Mouse (Mus musculus) A20 (cell line): ENCODE measurements at regions not wholly inside any gene's neighbourhood (a gene's known extent, or its start where the extent isn't known, plus 50 kb on each side); places are given as distances from the start of the nearest gene placed in this dataset.
"Not testable (repeated sequence)": the region's sequence is repeated elsewhere in the genome, so short reads cannot be mapped to it uniquely, and the experiment has no call there.

Experiments used
- DNase-seq: peaks from one replicate; pipeline ENCODE4 v3.0.0-alpha.2; 2011; ENCODE audit warnings: low read depth, low spot score

DNA sequence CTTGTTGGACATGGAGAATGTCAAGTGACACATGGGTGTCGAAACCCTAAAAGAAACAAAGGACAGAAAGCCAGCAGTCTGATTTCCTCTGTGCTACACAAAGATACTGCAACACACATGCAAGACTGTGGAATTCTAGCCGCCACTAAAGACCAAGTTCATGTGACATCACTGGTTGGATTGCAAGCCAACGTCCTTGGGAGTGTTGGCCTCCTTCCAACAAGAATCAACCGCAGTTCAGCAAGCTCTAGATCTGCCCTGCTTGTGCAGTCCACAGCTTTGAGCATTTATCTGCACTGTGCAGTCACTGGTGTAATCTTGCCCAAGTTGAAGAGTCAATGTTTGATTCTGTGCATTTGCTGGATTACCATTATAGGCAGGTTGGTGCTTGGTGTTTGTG is 1001.2 kb downstream of the Ttll7 start:
- DNase-seq: no peak

DNA sequence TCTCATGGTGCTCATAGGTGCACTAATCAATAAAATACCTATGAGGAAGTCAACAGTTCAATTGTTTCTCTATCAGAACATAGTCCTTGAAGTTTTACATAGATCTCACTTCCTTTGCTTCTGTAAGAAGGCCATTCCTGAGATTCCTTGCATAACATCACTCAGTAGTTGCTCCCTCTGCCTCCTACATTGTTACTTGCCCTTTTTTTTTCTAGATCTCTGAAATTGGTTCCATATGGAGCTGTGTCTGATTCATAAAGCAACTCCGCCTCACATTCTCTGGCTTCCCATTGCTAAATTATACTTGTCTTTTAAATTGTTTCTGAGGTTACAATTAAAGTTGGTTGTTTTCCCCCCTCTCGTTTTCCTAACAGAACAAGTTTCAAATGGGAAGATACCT is 1000.7 kb downstream of the Ttll7 start:
- DNase-seq: no peak

- DNase-seq: no peak
Observed at GRCm38 (mm10) chr3:147841357-147841756, 989.2 kb downstream of the Ttll7 start.

GRCm38 (mm10) chr3:147838816-147839215 is 986.6 kb downstream of the Ttll7 start:
- no peak for DNase-seq

DNA sequence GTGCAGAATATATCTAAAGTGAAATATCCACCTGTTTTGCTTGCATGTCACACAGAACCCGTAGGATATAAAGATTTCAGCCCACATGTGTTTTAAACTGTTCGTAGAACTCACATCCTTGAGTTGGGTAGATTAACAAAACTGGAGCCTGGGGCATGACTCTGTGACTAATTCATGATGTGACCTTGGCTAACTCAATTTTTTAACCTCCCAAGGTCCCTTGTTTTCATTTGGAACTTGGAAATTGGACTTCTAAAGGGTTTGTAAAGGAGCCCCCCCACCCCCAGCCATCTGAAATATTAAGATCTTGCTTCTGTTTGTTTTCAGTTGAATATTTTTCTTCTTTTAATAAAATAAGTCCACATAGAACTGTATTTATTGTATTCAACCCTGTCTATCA is 983.5 kb downstream of the Ttll7 start:
- DNase-seq: no peak

DNA sequence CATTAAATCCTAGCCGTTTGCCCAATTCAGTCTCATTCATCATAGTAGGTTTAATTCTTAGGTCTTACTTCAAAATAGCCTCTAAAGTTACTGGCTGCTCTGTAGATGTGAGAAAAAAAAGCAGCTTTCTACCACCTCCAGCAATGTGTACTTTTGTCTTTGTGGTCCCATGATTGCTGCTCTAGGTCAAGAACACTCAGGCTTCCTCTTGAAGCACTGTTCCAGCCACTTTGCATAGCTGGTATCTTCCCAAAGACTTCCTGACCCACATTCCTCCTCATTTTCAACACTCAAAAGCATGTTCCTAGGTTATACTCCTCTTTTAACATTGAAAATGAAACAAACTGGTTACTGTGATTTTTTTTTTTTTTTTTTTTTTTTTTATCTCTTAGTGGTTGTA is 973.2 kb downstream of the Ttll7 start:
- DNase-seq: no peak

- DNase-seq: no peak
Observed at GRCm38 (mm10) chr3:147824451-147824850, 972.3 kb downstream of the Ttll7 start.

- no peak for DNase-seq
Observed at GRCm38 (mm10) chr3:147814080-147814650, 962.0 kb downstream of the Ttll7 start.

DNA sequence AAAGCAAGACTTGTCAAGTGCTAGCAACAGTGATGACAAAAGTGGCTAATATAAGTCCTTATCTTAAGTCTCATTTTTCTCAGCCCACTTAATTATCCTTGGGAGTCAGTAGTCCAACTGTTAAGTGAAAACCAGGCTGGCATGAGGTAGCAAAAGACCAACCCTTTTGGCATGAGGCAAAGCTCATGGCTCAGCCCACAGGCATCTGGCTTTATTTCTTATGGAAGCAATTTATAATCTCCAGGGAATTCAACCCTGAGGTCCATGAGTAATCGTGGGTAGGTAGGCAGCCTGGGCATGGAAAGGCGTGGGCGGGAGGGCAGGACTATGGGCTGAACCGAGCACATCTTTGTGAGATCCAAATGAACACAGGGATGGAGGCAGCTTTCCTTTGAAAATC is 950.4 kb downstream of the Ttll7 start:
- no peak for DNase-seq

DNA sequence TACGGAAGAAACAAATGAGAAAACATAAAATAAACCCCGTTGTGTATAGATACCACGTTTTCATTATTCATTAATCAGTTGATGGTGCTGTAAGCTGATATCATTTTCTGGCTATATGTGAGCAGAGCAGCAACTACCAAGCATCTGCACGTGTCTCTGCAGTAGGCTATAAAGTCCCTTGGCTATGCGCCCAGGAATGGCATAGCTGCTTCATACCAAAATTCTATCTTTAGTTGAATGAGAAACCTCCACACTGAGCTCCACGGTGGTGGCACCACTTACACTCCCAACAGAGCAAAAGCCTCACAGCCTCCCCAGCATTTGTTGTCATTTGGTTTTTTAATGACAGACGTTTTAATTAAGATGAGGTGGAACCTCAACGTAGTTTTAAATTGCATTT is 944.4 kb downstream of the Ttll7 start:
- no peak for DNase-seq

- DNase-seq: no peak
Observed at GRCm38 (mm10) chr3:147795116-147795515, 942.9 kb downstream of the Ttll7 start.

DNA sequence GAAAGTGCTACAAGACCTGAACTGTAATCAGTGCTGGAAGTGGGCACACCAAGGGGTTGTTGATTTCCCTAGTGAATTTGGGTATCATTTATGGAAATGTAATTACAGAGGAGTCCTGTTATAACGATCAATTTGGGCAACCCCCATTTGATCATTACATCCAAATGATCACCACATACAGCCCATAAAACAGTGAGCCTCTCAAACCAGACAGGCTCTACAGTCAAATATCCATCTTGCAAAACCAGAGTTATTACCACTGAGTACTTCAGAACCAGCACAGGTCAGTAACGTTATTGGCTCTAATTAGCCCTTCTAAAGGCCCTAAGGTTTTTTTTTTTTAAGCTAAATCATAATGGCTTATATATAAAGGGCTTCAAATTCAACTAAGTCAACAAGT is 934.4 kb downstream of the Ttll7 start:
- DNase-seq: no peak

- DNase-seq: no peak
Observed at GRCm38 (mm10) chr3:147750842-147751191, 898.6 kb downstream of the Ttll7 start.

GRCm38 (mm10) chr3:147749939-147750841 is 898.0 kb downstream of the Ttll7 start:
- DNase-seq: no peak

DNA sequence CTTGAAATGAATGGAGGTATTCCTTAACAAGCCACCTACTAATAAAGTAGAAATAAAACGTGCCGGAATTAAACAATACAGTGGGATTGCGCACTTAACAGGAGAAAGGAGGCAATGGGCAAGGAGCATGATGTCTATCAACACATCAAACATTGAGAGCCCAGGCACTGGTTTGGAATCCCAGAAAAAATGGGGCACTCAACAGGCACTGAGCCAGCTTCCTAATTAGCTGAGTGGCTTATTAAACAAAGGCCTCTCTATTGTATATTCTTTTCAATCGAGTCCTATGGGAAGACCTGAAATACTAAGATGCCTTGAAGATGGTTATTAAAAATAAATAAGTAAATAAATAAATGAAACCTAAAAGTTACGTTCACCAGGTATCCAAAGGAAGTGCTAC is 897.3 kb downstream of the Ttll7 start:
- DNase-seq: no peak

DNA sequence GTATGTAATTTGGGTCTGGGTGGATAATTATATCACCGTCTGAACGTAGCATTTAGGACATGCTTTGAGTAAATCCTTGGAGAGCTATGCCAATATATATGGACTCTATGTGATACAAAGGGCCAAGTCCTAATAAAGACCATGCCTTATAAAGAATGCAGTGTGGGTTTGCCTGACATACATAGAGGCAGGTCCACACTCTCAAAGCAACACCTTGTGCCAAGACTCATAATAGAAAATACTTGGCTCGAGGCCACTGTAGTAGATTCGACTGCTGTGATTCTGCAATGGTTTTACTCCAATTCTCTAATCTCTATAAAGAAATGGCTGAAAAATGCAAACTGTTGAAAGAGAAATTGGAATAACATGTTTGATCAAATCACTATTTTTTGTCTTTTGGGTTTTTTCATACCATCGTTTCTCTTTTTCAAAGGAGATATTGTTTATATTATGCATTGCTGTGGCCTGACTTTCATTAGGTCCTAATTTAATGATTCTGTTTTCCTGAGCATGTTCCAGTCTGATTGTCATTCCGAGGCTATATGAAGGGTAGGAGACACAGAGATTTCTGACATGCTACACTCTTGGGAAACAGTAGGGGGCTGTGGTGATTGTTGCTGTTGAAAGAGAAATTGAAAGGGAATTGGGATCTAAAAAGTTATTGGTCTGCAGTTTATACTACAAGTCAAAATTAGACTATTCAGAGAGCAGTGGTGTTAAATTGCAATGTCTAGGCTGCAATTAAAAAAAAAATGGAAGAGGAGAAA is 884.7 kb downstream of the Ttll7 start:
- no peak for DNase-seq

DNA sequence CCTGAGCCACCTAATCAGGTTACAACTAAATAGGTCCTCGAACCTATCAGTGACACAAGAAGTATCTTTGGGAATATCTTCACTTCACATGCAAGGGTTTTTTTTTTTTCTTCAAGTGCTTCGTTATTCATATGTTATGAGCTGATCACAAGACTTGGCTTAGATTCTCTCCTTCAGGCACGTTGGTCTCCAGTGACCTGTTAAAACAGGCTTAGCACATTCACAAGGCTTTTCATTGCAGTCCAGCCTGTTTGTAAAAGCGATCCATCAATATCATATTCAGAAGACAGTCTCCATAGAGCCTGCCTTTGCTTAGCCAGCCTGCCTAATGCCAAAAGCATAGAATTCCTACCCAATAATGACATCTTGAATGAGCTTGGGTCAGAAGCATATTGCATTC is 864.2 kb downstream of the Ttll7 start:
- DNase-seq: no peak

GRCm38 (mm10) chr3:147707401-147707801 is 855.2 kb downstream of the Ttll7 start:
- no peak for DNase-seq

DNA sequence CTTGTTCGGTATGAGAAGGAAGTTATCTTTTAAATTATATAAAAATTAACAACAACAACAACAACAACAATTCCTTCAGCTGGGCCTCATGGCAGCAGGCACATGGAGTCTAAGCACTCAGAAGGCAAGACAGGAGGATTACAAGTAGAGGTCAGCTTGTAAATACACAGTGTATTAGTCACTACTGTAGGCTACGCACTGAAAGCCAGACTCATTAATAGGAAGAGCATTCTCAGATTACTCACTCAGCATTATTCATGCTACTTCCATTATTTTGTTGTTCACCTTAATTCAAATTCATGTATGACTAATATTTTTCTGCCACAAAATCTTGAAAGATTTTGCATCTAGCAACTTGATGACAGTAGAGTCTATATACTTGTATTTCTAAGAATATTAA is 831.6 kb downstream of the Ttll7 start:
- no peak for DNase-seq

GRCm38 (mm10) chr3:147680299-147680698 is 828.1 kb downstream of the Ttll7 start:
- DNase-seq: no peak

DNA sequence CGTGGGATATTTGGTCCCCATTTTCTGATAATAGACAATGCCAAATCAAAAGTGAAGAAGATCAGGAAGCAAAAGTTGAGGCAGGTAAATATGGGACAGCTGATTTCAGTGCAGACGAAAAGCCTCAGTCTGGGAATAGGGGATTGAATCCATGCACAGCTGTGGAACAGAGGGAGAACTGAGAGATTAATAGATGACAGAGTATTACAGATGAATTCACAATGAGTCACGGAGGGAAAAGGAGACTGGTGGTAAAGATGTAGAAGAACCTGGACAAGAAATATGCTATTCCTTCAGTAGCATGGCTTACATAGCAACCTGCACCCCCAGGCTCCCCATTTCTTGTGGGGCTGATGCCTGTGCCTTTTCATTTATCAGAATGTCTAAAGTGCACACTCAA is 810.4 kb downstream of the Ttll7 start:
- DNase-seq: no peak

DNA sequence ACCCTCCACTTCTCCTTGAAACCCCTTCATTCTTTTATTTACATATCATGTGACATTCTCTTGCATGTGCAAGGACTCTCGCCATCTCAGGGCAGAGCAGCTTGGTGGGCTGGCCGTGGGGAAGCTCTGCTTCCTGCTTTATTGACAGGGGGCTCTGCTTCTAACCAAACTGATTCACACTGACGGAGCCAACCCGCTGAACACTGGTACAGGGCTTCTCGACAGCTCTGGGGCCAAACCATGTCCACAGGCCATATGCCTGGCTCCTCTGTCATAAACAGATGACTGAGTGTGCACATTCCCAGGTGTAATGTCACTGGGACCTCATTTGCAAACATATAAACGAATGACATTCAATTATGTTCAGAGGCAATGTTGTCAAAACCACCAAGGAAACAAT is 800.7 kb downstream of the Ttll7 start:
- DNase-seq: no peak

- not testable (repeated sequence) for DNase-seq
Observed at GRCm38 (mm10) chr3:147635486-147635885, 783.3 kb downstream of the Ttll7 start.
